Mouse (Mus musculus) myocyte (in vitro differentiated cells): ENCODE data around the gene Foxm1. TPM values are rescaled to one million over a fixed set of nuclear protein-coding genes. Genes with fewer than 3 reads are reported as not detected.

Source experiments
- H3K27me3 ChIP-seq: one replicate; pipeline ENCODE4 v1.6.1; 2011; ENCODE audit not compliant: control insufficient read depth, insufficient read depth, insufficient read length
- H3K36me3 ChIP-seq: one replicate; pipeline ENCODE4 v1.6.1; 2011; ENCODE audit not compliant: control insufficient read depth, insufficient read depth
- H3K4me2 ChIP-seq: one replicate; pipeline ENCODE4 v1.6.1; 2011; ENCODE audit warnings: low read depth, control low read depth
- H3K4me3 ChIP-seq: one replicate; pipeline ENCODE4 v1.5.1; 2011; ENCODE audit warnings: mild to moderate bottlenecking, control low read depth, moderate library complexity
- H3K79me2 ChIP-seq: one replicate; pipeline ENCODE4 v1.6.1; 2011; ENCODE audit not compliant: control insufficient read depth, insufficient read depth
- H3ac ChIP-seq: one replicate; pipeline ENCODE4 v1.6.1; 2011; ENCODE audit not compliant: control insufficient read depth, insufficient read length
- CEBPB ChIP-seq: IDR thresholded peaks from 2 replicates; pipeline ENCODE4 v1.6.1; 2011; ENCODE audit warnings: mild to moderate bottlenecking, moderate library complexity; ENCODE audit not compliant: poor library complexity, insufficient read depth, severe bottlenecking
- E2F4 ChIP-seq: IDR thresholded peaks from one replicate; pipeline ENCODE4 v1.6.1; 2011; ENCODE audit warnings: mild to moderate bottlenecking, control low read depth, moderate library complexity; ENCODE audit not compliant: insufficient read depth
- MAX ChIP-seq: IDR thresholded peaks from one replicate; pipeline ENCODE4 v1.6.1; 2011; ENCODE audit warnings: low read depth, mild to moderate bottlenecking, control low read depth
- MYOD1 ChIP-seq, 3 experiments: IDR thresholded peaks; one replicate each; pipeline ENCODE4 v1.6.1; 2011; ENCODE audit warnings: control low read depth in 2 of 3, low read depth in 2 of 3, mild to moderate bottlenecking in 2 of 3, moderate library complexity in 1 of 3; ENCODE audit not compliant: insufficient read length in 2 of 3, control insufficient read depth in 1 of 3
- MYOG ChIP-seq, 3 experiments: IDR thresholded peaks; one replicate each; pipeline ENCODE4 v1.6.1; 2011; ENCODE audit warnings: control low read depth in 2 of 3, low read depth in 2 of 3, mild to moderate bottlenecking in 2 of 3; ENCODE audit not compliant: insufficient read length in 2 of 3, control insufficient read depth in 1 of 3, insufficient read depth in 1 of 3
- POLR2A ChIP-seq: IDR thresholded peaks from one replicate; pipeline ENCODE4 v1.6.1; 2011; ENCODE audit warnings: low read depth, mild to moderate bottlenecking, control low read depth, moderate library complexity; ENCODE audit not compliant: insufficient read length
- POLR2AphosphoS2 ChIP-seq: IDR thresholded peaks from one replicate; pipeline ENCODE4 v1.6.1; 2011; ENCODE audit warnings: low read depth, control low read depth; ENCODE audit not compliant: insufficient read length
- REST ChIP-seq: IDR thresholded peaks from one replicate; pipeline ENCODE4 v1.6.1; 2011; ENCODE audit warnings: mild to moderate bottlenecking, control low read depth, moderate library complexity; ENCODE audit not compliant: insufficient read depth, insufficient read length
- SRF ChIP-seq: IDR thresholded peaks from one replicate; pipeline ENCODE4 v1.6.1; 2011; ENCODE audit warnings: low read depth; ENCODE audit not compliant: control insufficient read depth, insufficient read length
- TCF12 ChIP-seq: IDR thresholded peaks from one replicate; pipeline ENCODE4 v1.6.1; 2011; ENCODE audit warnings: mild to moderate bottlenecking, control low read depth; ENCODE audit not compliant: poor library complexity, insufficient read depth, severe bottlenecking
- TCF3 ChIP-seq: IDR thresholded peaks from one replicate; pipeline ENCODE4 v1.6.1; 2011; ENCODE audit warnings: low read depth, control low read depth; ENCODE audit not compliant: insufficient read length
- USF1 ChIP-seq: IDR thresholded peaks from one replicate; pipeline ENCODE4 v1.6.1; 2011; ENCODE audit warnings: low read depth, mild to moderate bottlenecking, control low read depth, moderate library complexity
- polyA plus RNA-seq: library from polyadenylated mRNA; unstranded; fragments of >200 nt; fragmentation: generic; extraction: Trizol; gene quantifications from one replicate; pipeline ENCODE4 v1.2.1, GENCODE M21; 2012; ENCODE audit warnings: missing spikeins

Gene Foxm1
- polyA plus RNA-seq, 1 experiment = 22.5 TPM

GRCm38 (mm10) chr6:128358999-128359398 lies 3.8 kb upstream of the Foxm1 start:
- H3K4me2 ChIP-seq = no peak overlapping the region
- H3K4me3 ChIP-seq = no peak overlapping the region
- peaks cover 46% of the 10 kb centered on the region for H3K79me2 ChIP-seq
- H3K36me3 ChIP-seq = peaks cover 3% of the 10 kb centered on the region
- TF ChIP-seq MYOD1 (IDR thresholded peaks at IDR 0.05; ENCODE audit: control insufficient read depth in 1 of 3, insufficient read length in 2 of 3, low read depth in 2 of 3) = no peak
- no peak for TF ChIP-seq TCF12
- no peak for TF ChIP-seq MYOG (IDR thresholded peaks at IDR 0.05; ENCODE audit: control insufficient read depth in 1 of 3, insufficient read depth in 1 of 3, insufficient read length in 2 of 3, low read depth in 2 of 3)
- TF ChIP-seq CEBPB = no peak
- no peak for TF ChIP-seq POLR2AphosphoS2
- no peak for TF ChIP-seq TCF3
- no peak for TF ChIP-seq POLR2A
- TF ChIP-seq E2F4 = no peak
- TF ChIP-seq MAX = no peak
- H3K27me3 ChIP-seq = no peaks in the 10 kb centered on the region
- no peak overlapping the region for H3ac ChIP-seq

DNA sequence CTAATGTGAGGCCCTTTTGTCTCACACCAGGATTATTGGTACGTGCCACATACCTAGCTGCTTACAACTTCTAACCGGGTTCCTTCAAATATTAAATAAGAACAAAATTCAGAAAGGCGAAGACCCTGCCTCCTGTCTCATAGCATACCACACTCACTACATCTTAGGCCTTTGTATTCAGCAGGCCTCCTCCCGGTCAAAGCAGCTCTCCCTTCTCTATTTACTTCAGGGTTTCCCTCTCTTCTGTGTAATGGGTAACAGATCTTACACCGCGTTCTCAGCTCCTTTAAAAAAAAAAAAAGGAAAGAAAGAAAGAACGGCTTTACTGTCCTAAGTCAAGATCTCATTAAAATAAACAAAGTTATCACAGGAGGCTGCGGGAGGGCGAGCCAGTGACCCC lies 866 bp upstream of the Foxm1 start:
- Histone ChIP-seq H3K27me3 (no peaks in the 10 kb centered on the region), H3K4me3 (peak overlapping the region; percentile 73), H3ac (peak overlapping the region; percentile 48), H3K36me3 (peaks cover 3% of the 10 kb centered on the region), H3K4me2 (peak overlapping the region; percentile 81), H3K79me2 (peaks cover 48% of the 10 kb centered on the region)
- no peak for TF ChIP-seq MYOG (IDR thresholded peaks at IDR 0.05; ENCODE audit: control insufficient read depth in 1 of 3, insufficient read depth in 1 of 3, insufficient read length in 2 of 3, low read depth in 2 of 3)
- no peak for TF ChIP-seq CEBPB
- TF ChIP-seq TCF3 = no peak
- no peak for TF ChIP-seq SRF
- TF ChIP-seq MAX = no peak
- no peak for TF ChIP-seq POLR2A
- no peak for TF ChIP-seq REST
- no peak for TF ChIP-seq MYOD1 (IDR thresholded peaks at IDR 0.05; ENCODE audit: control insufficient read depth in 1 of 3, insufficient read length in 2 of 3, low read depth in 2 of 3)
- TF ChIP-seq USF1 = no peak
- no peak for TF ChIP-seq TCF12
- no peak for TF ChIP-seq E2F4
- TF ChIP-seq POLR2AphosphoS2 = no peak

DNA sequence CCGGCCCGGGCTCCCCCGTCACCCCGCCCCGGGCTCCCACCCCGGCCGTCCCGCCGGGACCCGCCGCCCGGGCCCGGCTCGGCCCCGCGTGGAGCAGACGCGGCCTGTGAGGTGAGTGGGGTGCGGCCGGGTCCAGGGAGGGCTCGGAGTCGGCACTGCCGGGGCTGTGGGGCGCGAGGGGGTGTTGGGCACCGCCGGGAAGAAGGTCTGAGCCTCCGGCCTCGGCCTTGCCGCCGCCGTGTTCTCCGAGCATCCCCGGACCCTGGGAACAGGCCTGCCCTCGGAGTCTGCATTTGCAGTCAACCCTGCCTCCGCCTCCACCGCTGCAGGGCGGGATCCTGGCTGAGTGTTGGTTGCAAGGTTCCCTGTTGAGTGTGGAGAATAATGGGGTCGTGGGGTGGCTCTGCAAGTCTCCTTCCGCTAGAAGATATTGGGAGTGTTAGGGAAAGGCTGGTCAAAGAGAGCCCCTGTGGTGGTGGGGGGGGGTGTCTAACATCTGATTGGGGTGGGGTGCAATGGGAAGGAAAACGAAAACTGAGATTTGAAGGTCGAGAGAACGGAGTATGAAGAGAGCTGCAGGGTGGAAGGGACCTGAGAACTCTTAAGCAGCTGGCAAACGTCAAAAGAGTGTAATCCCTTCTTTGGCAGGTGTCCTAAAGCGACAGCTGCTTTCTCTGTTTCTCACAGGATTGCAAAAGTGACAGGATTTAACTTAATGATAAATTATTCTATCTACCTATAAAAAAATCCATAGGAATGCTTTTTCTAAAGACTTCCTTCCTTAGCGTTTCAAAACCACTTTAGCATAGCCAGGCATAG lies 449 bp downstream of the Foxm1 start:
- peak overlapping the region; percentile 73 for H3K4me3 ChIP-seq
- peaks cover 48% of the 10 kb centered on the region for H3K79me2 ChIP-seq
- H3K36me3 ChIP-seq = peaks cover 9% of the 10 kb centered on the region
- H3ac ChIP-seq = peak overlapping the region; percentile 48
- peak in 1 of 3 experiments; percentile 25 for TF ChIP-seq MYOG (IDR thresholded peaks at IDR 0.05; ENCODE audit: control insufficient read depth in 1 of 3, insufficient read depth in 1 of 3, insufficient read length in 2 of 3, low read depth in 2 of 3)
- TF ChIP-seq MYOD1 (IDR thresholded peaks at IDR 0.05; ENCODE audit: control insufficient read depth in 1 of 3, insufficient read length in 2 of 3, low read depth in 2 of 3) = peak; percentile 15 to 53 (median 50)
- TF ChIP-seq USF1 = no peak
- no peak for TF ChIP-seq POLR2A
- H3K27me3 ChIP-seq = no peaks in the 10 kb centered on the region
- H3K4me2 ChIP-seq = peak overlapping the region; percentile 71

- Histone ChIP-seq H3K79me2 (peaks cover 43% of the 10 kb centered on the region), H3ac (no peak overlapping the region)
- no peak for TF ChIP-seq POLR2A
- no peak for TF ChIP-seq TCF3
- no peak for TF ChIP-seq CEBPB
- no peak for TF ChIP-seq E2F4
- TF ChIP-seq REST = no peak
- no peak for TF ChIP-seq MYOD1 (IDR thresholded peaks at IDR 0.05; ENCODE audit: control insufficient read depth in 1 of 3, insufficient read length in 2 of 3, low read depth in 2 of 3)
- no peak for TF ChIP-seq POLR2AphosphoS2
- TF ChIP-seq USF1 = no peak
These were observed 2.0 kb downstream of the Foxm1 start for GRCm38 (mm10) chr6:128364721-128365120.

DNA sequence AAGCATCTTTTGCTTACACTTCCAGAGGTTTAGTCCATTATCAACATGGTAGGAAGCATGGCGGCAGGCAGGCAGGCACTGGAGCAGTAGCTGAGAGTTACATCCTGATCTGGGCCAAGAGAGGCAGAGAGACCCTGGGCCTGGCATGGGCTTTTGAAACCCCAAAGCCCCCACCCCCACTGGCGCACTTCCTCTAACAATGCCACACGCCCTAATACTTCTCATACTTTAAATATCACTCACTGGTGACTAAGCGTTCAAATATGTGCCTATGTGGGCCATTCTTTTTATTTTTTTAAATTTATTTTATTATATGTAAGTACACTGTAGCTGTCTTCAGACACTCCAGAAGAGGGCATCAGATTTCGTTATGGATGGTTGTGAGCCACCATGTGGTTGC lies 3.7 kb downstream of the Foxm1 start:
- H3K4me3 ChIP-seq = no peak overlapping the region
- H3ac ChIP-seq = no peak overlapping the region
- H3K27me3 ChIP-seq = no peaks in the 10 kb centered on the region
- no peak overlapping the region for H3K4me2 ChIP-seq
- peaks cover 25% of the 10 kb centered on the region for H3K79me2 ChIP-seq
- no peak for TF ChIP-seq REST
- TF ChIP-seq USF1 = no peak
- TF ChIP-seq SRF = no peak
- TF ChIP-seq MAX = no peak
- TF ChIP-seq POLR2A = no peak
- no peak for TF ChIP-seq MYOG (IDR thresholded peaks at IDR 0.05; ENCODE audit: control insufficient read depth in 1 of 3, insufficient read depth in 1 of 3, insufficient read length in 2 of 3, low read depth in 2 of 3)
- TF ChIP-seq POLR2AphosphoS2 = no peak
- peaks cover 32% of the 10 kb centered on the region for H3K36me3 ChIP-seq

More at GRCm38 (mm10) chr6:128364721-128365120, 2.0 kb downstream of the Foxm1 start:
- peaks cover 18% of the 10 kb centered on the region for H3K36me3 ChIP-seq
- no peaks in the 10 kb centered on the region for H3K27me3 ChIP-seq
- no peak overlapping the region for H3K4me3 ChIP-seq
- H3K4me2 ChIP-seq = peak overlapping the region; percentile 71
